In genomic region chr6:128070072-128070872, GRCm38 (mm10) we compare ENCODE assay signal across 10 mouse cellular contexts.
A peak's percentile ranks its signal among the peaks of the same experiment; 100 is the strongest.
DNase-seq lines count a peak whose midpoint lies in the region; ATAC-seq lines count a peak whose summit lies in the region.
"Had no signal": no experiment of that assay in that cellular context is flagged by ENCODE, and none has a peak within 500 bp of the region (broad histone marks: within the 10 kb centered on the region; RNA-seq: fewer than 3 reads in every experiment).

No protein-coding gene starts in this region.

- H3K27ac ChIP-seq in heart, embryonic 12.5 days (ENCODE audit: poor library complexity, severe bottlenecking): peak overlapping the region; percentile 56
- peak overlapping the region; percentile 84 for H3K27ac ChIP-seq in forebrain, embryonic 16.5 days (ENCODE audit: low read length)
- H3K27ac ChIP-seq in midbrain, embryonic 15.5 days: peak overlapping the region; percentile 16; the same call in 1 of the 2 replicates

- H3K4me1 ChIP-seq in heart, embryonic 12.5 days (replicated peaks): peaks cover 68% of the 10 kb centered on the region
- peaks cover 27% of the 10 kb centered on the region for H3K4me1 ChIP-seq in forebrain, embryonic 16.5 days (replicated peaks; ENCODE audit: control insufficient read depth, insufficient read depth, low read length)
- H3K4me1 ChIP-seq in midbrain, embryonic 15.5 days: peaks cover 24% of the 10 kb centered on the region

- H3K9me3 ChIP-seq in heart, embryonic 12.5 days (replicated peaks): no peaks in the 10 kb centered on the region
- H3K9me3 ChIP-seq in forebrain, embryonic 16.5 days (ENCODE audit: control insufficient read depth, low read length): no peaks in the 10 kb centered on the region
- H3K9me3 ChIP-seq in midbrain, embryonic 15.5 days: no peaks in the 10 kb centered on the region

- no peak overlapping the region for H3K9ac ChIP-seq in heart, embryonic 12.5 days
- peak overlapping the region; percentile 27; the same call in 1 of the 2 replicates for H3K9ac ChIP-seq in forebrain, embryonic 16.5 days (replicated peaks; ENCODE audit: low read depth, low read length)
- no peak overlapping the region for H3K9ac ChIP-seq in midbrain, embryonic 15.5 days

- no peak for DNase-seq in heart, postnatal 14 days
- DNase-seq in cerebellum, adult 9-11 months: peak; percentile 81
- no peak for DNase-seq in frontal cortex, adult 2 months (ENCODE audit: extremely low spot score in 1 of 2, low spot score in 1 of 2)
- DNase-seq in left cerebral cortex, postnatal 25 days (ENCODE audit: low spot score in 2 of 2): no peak
- DNase-seq in embryo, embryonic 10 days (ENCODE audit: low spot score): no peak
- DNase-seq: lung, postnatal 10 days; right cerebral cortex, postnatal 25 days had no signal

- intact Hi-C loops in heart, postnatal 14 days (cut with DNase I): no loop called here
- intact Hi-C loops in left cerebral cortex, postnatal 25 days (cut with DNase I): no loop called here

- peaks cover 14% of the 10 kb centered on the region; the same call in 1 of the 2 replicates for H3K36me3 ChIP-seq in heart, embryonic 12.5 days
- no peaks in the 10 kb centered on the region for H3K36me3 ChIP-seq in forebrain, embryonic 16.5 days (ENCODE audit: control insufficient read depth, insufficient read depth)
- no peaks in the 10 kb centered on the region for H3K36me3 ChIP-seq in midbrain, embryonic 15.5 days (replicated peaks)

- no peak for ATAC-seq in heart, embryonic 12.5 days (ENCODE audit: insufficient number of reproducible peaks, low FRiP score)
- ATAC-seq in forebrain, embryonic 16.5 days: peak; percentile 68
- ATAC-seq in midbrain, embryonic 15.5 days (replicated peaks): 0 out of 2 replicates have a peak, but pooled peaks have one; percentile 35

- H3K27me3 ChIP-seq in heart, embryonic 12.5 days (replicated peaks): no peaks in the 10 kb centered on the region
- no peaks in the 10 kb centered on the region for H3K27me3 ChIP-seq in forebrain, embryonic 16.5 days (replicated peaks; ENCODE audit: control insufficient read depth, insufficient read depth, low read length)
- no peaks in the 10 kb centered on the region for H3K27me3 ChIP-seq in midbrain, embryonic 15.5 days (replicated peaks)

- no peak overlapping the region for H3K4me3 ChIP-seq in heart, embryonic 12.5 days
- H3K4me3 ChIP-seq in forebrain, embryonic 16.5 days (replicated peaks; ENCODE audit: low read length): no peak overlapping the region
- no peak overlapping the region for H3K4me3 ChIP-seq in midbrain, embryonic 15.5 days

- H3K4me2 ChIP-seq in heart, embryonic 12.5 days: no peak overlapping the region
- no peak overlapping the region for H3K4me2 ChIP-seq in forebrain, embryonic 16.5 days (ENCODE audit: low read length)
- no peak overlapping the region for H3K4me2 ChIP-seq in midbrain, embryonic 15.5 days

- 76% methylated on average over 19 of the region's 19 CpGs for WGBS in heart, embryonic 12.5 days
- WGBS in forebrain, embryonic 16.5 days: 36% methylated on average over 19 of the region's 19 CpGs
- 60% methylated on average over 19 of the region's 19 CpGs for WGBS in midbrain, embryonic 15.5 days

Comparison
In these comparisons a context has a peak if more than half of its experiments do, and no peak if none do; other contexts are left out.
1. H3K27ac ChIP-seq: peak in every context shown above with its lines; median percentile 84 in forebrain, embryonic 16.5 days; 56 in heart, embryonic 12.5 days; 16 in midbrain, embryonic 15.5 days.